Mouse (Mus musculus): Measurements from ENCODE around the gene Hecw1. TPM values are rescaled to one million over a fixed set of nuclear protein-coding genes. Genes with fewer than 3 reads are reported as not detected.

The Hecw1 gene
- total and polyA plus RNA-seq, 3 experiments: 0.52 to 3.2 TPM; not detected in 1

GRCm38 (mm10) chr13:14522128-14522905 lies 711 bp downstream of the Hecw1 start:
- DNase-seq (ENCODE audit: low read depth, low spot score): peak; percentile 60
- H3K4me3 ChIP-seq (ENCODE audit: control insufficient read depth in 1 of 2, insufficient read depth in 1 of 2, low read depth in 2 of 2, low read length in 2 of 2): peak overlapping the region; percentile 62 to 76

GRCm38 (mm10) chr13:14521746-14522127 lies 1.3 kb downstream of the Hecw1 start:
- Histone ChIP-seq H3K4me3 (ENCODE audit: control insufficient read depth in 1 of 2, insufficient read depth in 1 of 2, low read depth in 2 of 2, low read length in 2 of 2) (peak overlapping the region; percentile 62 to 76), H3K9me3 (replicated peaks; ENCODE audit: insufficient read depth, low read length) (no peaks in the 10 kb centered on the region)

More at GRCm38 (mm10) chr13:14522128-14522905, 711 bp downstream of the Hecw1 start:
- Histone ChIP-seq H3K27ac (ENCODE audit: control insufficient read depth, low read depth, low read length) (no peak overlapping the region), H3K36me3 (ENCODE audit: control insufficient read depth in 1 of 2, insufficient read depth in 2 of 2, low read length in 2 of 2) (no peaks in the 10 kb centered on the region), H3K27me3 (ENCODE audit: control insufficient read depth in 1 of 2, insufficient read depth in 2 of 2, low read length in 2 of 2) (no peaks in the 10 kb centered on the region), H3K9me3 (replicated peaks; ENCODE audit: insufficient read depth, low read length) (no peaks in the 10 kb centered on the region), H3K9ac (ENCODE audit: control insufficient read depth, low read depth, low read length, poor library complexity, severe bottlenecking) (peak overlapping the region; percentile 19), H3K79me2 (ENCODE audit: control insufficient read depth, insufficient read depth, low read length, poor library complexity) (no peaks in the 10 kb centered on the region), H3K4me1 (ENCODE audit: control insufficient read depth in 1 of 2, insufficient read depth in 2 of 2, low read length in 2 of 2) (peaks cover 0 to 3% of the 10 kb centered on the region in 2 experiments; a peak in 2 of 4 replicates)
- no peak for TF ChIP-seq UBTF (IDR thresholded peaks at IDR 0.05; ENCODE audit: borderline replicate concordance, insufficient read depth, low read depth, low read length)
- no peak for TF ChIP-seq USF1 (IDR thresholded peaks at IDR 0.05; ENCODE audit: low read depth, low read length)
- TF ChIP-seq GATA1 (IDR thresholded peaks at IDR 0.05; ENCODE audit: low read depth, low read length): no peak
- TF ChIP-seq SIN3A (IDR thresholded peaks at IDR 0.05; ENCODE audit: low read length): peak; percentile 32; the same call in 1 of the 2 replicates

DNA sequence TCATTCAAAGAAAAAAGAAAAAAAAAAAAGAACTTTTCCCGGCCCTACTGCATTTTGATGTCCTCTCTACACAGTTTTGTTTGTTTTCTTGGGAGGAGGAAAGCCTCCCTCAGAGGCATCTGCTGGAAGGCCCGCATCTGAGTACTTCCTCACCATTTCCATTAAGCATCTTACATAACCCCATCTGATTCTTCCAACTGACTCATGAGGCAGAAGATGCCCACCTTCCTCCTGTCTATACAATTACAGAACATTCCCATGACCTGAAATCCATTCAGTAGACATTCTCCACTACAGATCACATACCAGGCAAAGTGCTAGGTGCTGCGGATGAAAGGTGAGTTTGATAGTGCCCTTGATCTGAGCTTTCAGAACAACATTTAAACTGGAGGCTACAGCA lies 3.4 kb downstream of the Hecw1 start:
- no peak for TF ChIP-seq SMC3 (IDR thresholded peaks at IDR 0.05; ENCODE audit: low read depth, low read length)
- TF ChIP-seq MYB (IDR thresholded peaks at IDR 0.05; ENCODE audit: low read depth, low read length): no peak
- no peak for TF ChIP-seq TCF12 (IDR thresholded peaks at IDR 0.05; ENCODE audit: low read depth, low read length)
- no peak for TF ChIP-seq UBTF (IDR thresholded peaks at IDR 0.05; ENCODE audit: borderline replicate concordance, insufficient read depth, low read depth, low read length)
- no peak for TF ChIP-seq HCFC1 (IDR thresholded peaks at IDR 0.05; ENCODE audit: low read depth, low read length)
- TF ChIP-seq MAX (IDR thresholded peaks at IDR 0.05; ENCODE audit: low read length): no peak
- TF ChIP-seq CTCF (IDR thresholded peaks at IDR 0.05 in 2 of 3, conservative IDR thresholded peaks at IDR 0.05 in 1 of 3; ENCODE audit: control insufficient read depth in 1 of 3, insufficient read depth in 1 of 3, low read depth in 2 of 3, low read length in 3 of 3, poor library complexity in 1 of 3, severe bottlenecking in 1 of 3): no peak
- no peak for TF ChIP-seq USF1 (IDR thresholded peaks at IDR 0.05; ENCODE audit: low read depth, low read length)
- Histone ChIP-seq H3K27ac (ENCODE audit: control insufficient read depth, low read depth, low read length) (no peak overlapping the region), H3K79me2 (ENCODE audit: control insufficient read depth, insufficient read depth, low read length, poor library complexity) (no peaks in the 10 kb centered on the region), H3K4me3 (ENCODE audit: control insufficient read depth in 1 of 2, insufficient read depth in 1 of 2, low read depth in 2 of 2, low read length in 2 of 2) (no peak overlapping the region), H3K4me1 (ENCODE audit: control insufficient read depth in 1 of 2, insufficient read depth in 2 of 2, low read length in 2 of 2) (peaks cover 7 to 9% of the 10 kb centered on the region in 2 experiments), H3K36me3 (ENCODE audit: control insufficient read depth in 1 of 2, insufficient read depth in 2 of 2, low read length in 2 of 2) (peaks cover 0 to 11% of the 10 kb centered on the region in 2 experiments; a peak in 2 of 4 replicates), H3K27me3 (ENCODE audit: control insufficient read depth in 1 of 2, insufficient read depth in 2 of 2, low read length in 2 of 2) (no peaks in the 10 kb centered on the region), H3K9ac (ENCODE audit: control insufficient read depth, low read depth, low read length, poor library complexity, severe bottlenecking) (no peak overlapping the region), H3K9me3 (replicated peaks; ENCODE audit: insufficient read depth, low read length) (no peaks in the 10 kb centered on the region)
- no peak for DNase-seq (ENCODE audit: low read depth, low spot score)

More at GRCm38 (mm10) chr13:14521746-14522127, 1.3 kb downstream of the Hecw1 start:
- no peak for TF ChIP-seq HCFC1 (IDR thresholded peaks at IDR 0.05; ENCODE audit: low read depth, low read length)
- no peak for TF ChIP-seq NELFE (IDR thresholded peaks at IDR 0.05; ENCODE audit: low read depth, low read length)
- TF ChIP-seq USF2 (IDR thresholded peaks at IDR 0.05; ENCODE audit: borderline replicate concordance in 1 of 2, insufficient read depth in 1 of 2, low read depth in 1 of 2, low read length in 2 of 2): no peak
- no peak for TF ChIP-seq UBTF (IDR thresholded peaks at IDR 0.05; ENCODE audit: borderline replicate concordance, insufficient read depth, low read depth, low read length)
- no peaks in the 10 kb centered on the region for H3K27me3 ChIP-seq (ENCODE audit: control insufficient read depth in 1 of 2, insufficient read depth in 2 of 2, low read length in 2 of 2)
- DNase-seq (ENCODE audit: low read depth, low spot score): no peak
- H3K79me2 ChIP-seq (ENCODE audit: control insufficient read depth, insufficient read depth, low read length, poor library complexity): no peaks in the 10 kb centered on the region
- H3K9ac ChIP-seq (ENCODE audit: control insufficient read depth, low read depth, low read length, poor library complexity, severe bottlenecking): peak overlapping the region; percentile 19
- peaks cover 0 to 3% of the 10 kb centered on the region in 2 experiments; a peak in 2 of 4 replicates for H3K4me1 ChIP-seq (ENCODE audit: control insufficient read depth in 1 of 2, insufficient read depth in 2 of 2, low read length in 2 of 2)
- no peak overlapping the region for H3K27ac ChIP-seq (ENCODE audit: control insufficient read depth, low read depth, low read length)
- no peaks in the 10 kb centered on the region for H3K36me3 ChIP-seq (ENCODE audit: control insufficient read depth in 1 of 2, insufficient read depth in 2 of 2, low read length in 2 of 2)

Data from MEL (cell line).